Comparison of ENCODE assay signal across 18 mouse cellular contexts in the genomic region with DNA sequence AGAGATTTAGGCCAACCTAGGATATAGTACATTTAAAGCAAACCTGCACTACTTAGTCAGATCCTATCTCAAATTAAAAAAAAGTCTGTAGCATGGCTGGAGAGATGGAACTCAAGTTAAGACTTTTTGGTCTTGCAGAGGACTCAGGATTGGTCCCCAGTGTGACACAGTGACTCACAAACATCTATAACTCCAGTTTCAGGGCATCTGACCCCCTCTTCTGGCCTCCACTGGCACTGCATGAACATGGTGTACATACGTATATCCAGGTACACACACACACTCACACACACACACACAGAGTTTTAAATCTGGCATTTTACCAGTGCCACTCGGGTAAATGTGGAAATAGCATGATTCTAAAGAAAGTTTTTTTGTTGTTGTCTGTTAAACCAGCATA. TPM values are rescaled to one million over a fixed set of nuclear protein-coding genes. Genes with fewer than 3 reads are reported as not detected.
"Had no signal": no experiment of that assay in that cellular context is flagged by ENCODE, and none has a peak within 500 bp of the region (broad histone marks: within the 10 kb centered on the region; RNA-seq: fewer than 3 reads in every experiment).

No protein-coding gene starts in this region.

- H3K9me3 ChIP-seq: limb, embryonic 10.5 days; liver, embryonic 12.5 days; lung, embryonic 15.5 days; megakaryocyte, embryonic 14.5 days; midbrain, embryonic 12.5 days; neural tube, embryonic 13.5 days; stomach, embryonic 15.5 days had no signal

- H3K4me2 ChIP-seq: liver, embryonic 12.5 days; lung, embryonic 15.5 days; midbrain, embryonic 12.5 days; neural tube, embryonic 13.5 days; stomach, embryonic 15.5 days had no signal

- H3K4me1 ChIP-seq: liver, embryonic 12.5 days; lung, embryonic 15.5 days; midbrain, embryonic 12.5 days; neural tube, embryonic 13.5 days; stomach, embryonic 15.5 days had no signal

- H3K27me3 ChIP-seq: liver, embryonic 12.5 days; lung, embryonic 15.5 days; megakaryocyte, embryonic 14.5 days; midbrain, embryonic 12.5 days; neural tube, embryonic 13.5 days; stomach, embryonic 15.5 days had no signal

- ATAC-seq: liver, embryonic 12.5 days had no signal

- H3K4me3 ChIP-seq: left cerebral cortex, adult 2 months; limb, embryonic 10.5 days; liver, embryonic 12.5 days; lung, embryonic 15.5 days; megakaryocyte, embryonic 14.5 days; midbrain, embryonic 12.5 days; neural tube, embryonic 13.5 days; stomach, embryonic 15.5 days had no signal

- H3K27ac ChIP-seq: left cerebral cortex, adult 2 months; limb, embryonic 10.5 days; liver, embryonic 12.5 days; lung, embryonic 15.5 days; macrophage; midbrain, embryonic 12.5 days; neural tube, embryonic 13.5 days; stomach, embryonic 15.5 days had no signal

- H3K9ac ChIP-seq: liver, embryonic 12.5 days; lung, embryonic 15.5 days; midbrain, embryonic 12.5 days; neural tube, embryonic 13.5 days; stomach, embryonic 15.5 days had no signal

- DNase-seq: kidney, adult 11 months; kidney, postnatal 14 days; lung, postnatal 14 days; right cerebral cortex, postnatal 14 days; thymus, postnatal 14 days had no signal

RNA-seq across cellular contexts. Expression of gene 4930579F01Rik, which starts 44.8 kb away (rescaled TPM):
- polyA plus RNA-seq: large intestine, adult 2 months; limb, embryonic 10.5 days; liver, embryonic 12.5 days; liver, embryonic 16.5 days; macrophage; midbrain, embryonic 12.5 days; midbrain, postnatal 0 days; neural tube, embryonic 13.5 days; spleen, adult 2 months had no signal
